ENCODE assay signal across 14 mouse cellular contexts in the genomic region with DNA sequence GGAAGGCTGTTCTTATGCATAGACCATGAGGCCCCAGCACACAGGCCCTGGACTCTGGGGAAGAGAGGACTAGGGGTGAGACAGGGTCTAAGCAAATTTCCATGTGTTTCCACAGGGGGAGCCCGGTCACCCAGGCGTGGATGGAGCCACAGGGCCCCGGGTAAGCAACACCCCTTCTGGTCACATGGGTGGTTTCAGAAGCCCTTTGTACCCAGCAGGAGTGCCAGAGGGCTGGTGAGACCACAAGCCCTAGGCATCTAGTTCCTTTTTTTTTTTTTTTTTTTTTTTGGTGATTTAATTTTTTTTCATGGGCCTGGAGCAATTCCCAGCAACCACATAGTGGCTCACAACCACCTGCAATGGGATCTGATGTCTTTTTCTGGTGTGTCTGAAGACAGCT. TPM values are rescaled to one million over a fixed set of nuclear protein-coding genes. Genes with fewer than 3 reads are reported as not detected.
DNase-seq lines count a peak whose midpoint lies in the region; ATAC-seq and TF ChIP-seq lines count a peak whose summit lies in the region.
"Had no signal": no experiment of that assay in that cellular context is flagged by ENCODE, and none has a peak within 500 bp of the region (broad histone marks: within the 10 kb centered on the region; RNA-seq: fewer than 3 reads in every experiment).

No protein-coding gene starts in this region.

- no peak overlapping the region for H3K4me3 ChIP-seq in liver, adult 2 months (ENCODE audit: insufficient read depth, low read depth, low read length)
- H3K4me3 ChIP-seq in liver, embryonic 11.5 days (ENCODE audit: low read depth, low read length) = no peak overlapping the region
- no peak overlapping the region for H3K4me3 ChIP-seq in kidney, embryonic 14.5 days (ENCODE audit: low read length)

- TF ChIP-seq CTCF in liver, adult 2 months (IDR thresholded peaks at IDR 0.05; ENCODE audit: low read depth, low read length) = no peak; the same call in 1 of the 2 replicates

- no peak overlapping the region for H3K9ac ChIP-seq in liver, adult 2 months (ENCODE audit: low read depth, low read length)
- no peak overlapping the region for H3K9ac ChIP-seq in liver, embryonic 11.5 days (ENCODE audit: low read depth, low read length)
- no peak overlapping the region for H3K9ac ChIP-seq in kidney, embryonic 14.5 days (ENCODE audit: low read depth, low read length)

- WGBS in liver, adult 2 months = 26% methylated on average over 3 of the region's 3 CpGs
- WGBS in liver, embryonic 11.5 days = 33% methylated on average over 3 of the region's 3 CpGs
- 24% methylated on average over 3 of the region's 3 CpGs for WGBS in kidney, embryonic 14.5 days

- no peaks in the 10 kb centered on the region for H3K9me3 ChIP-seq in liver, embryonic 11.5 days (ENCODE audit: control insufficient read depth, low read length)
- H3K9me3 ChIP-seq in kidney, embryonic 14.5 days (ENCODE audit: control insufficient read depth, low read length) = 0 out of 2 replicates have a peak, but pooled peaks cover 2% of the 10 kb centered on the region

- peak; percentile 31 for DNase-seq in liver, adult 2 months (ENCODE audit: extremely low read depth, low read depth, low spot score)
- no peak for DNase-seq in liver, embryonic 11.5 days (ENCODE audit: low spot score)
- DNase-seq in c-Kit-positive CD71-negative TER-119-negative erythroid progenitor cells, embryonic 14.5 days (ENCODE audit: low read depth) = peak; percentile 54
- DNase-seq in right cerebral cortex, postnatal 14 days = no peak
- no peak for DNase-seq in right cerebral cortex, postnatal 4 days
- no peak for DNase-seq in heart, adult 18-20 months
- DNase-seq: cerebellum, postnatal 25 days; heart, postnatal 14 days; lung, postnatal 10 days; spleen, adult 18-20 months; thymus, adult 2 months had no signal

- no peaks in the 10 kb centered on the region for H3K36me3 ChIP-seq in liver, adult 2 months (ENCODE audit: control insufficient read depth, insufficient read depth, low read length)
- H3K36me3 ChIP-seq in liver, embryonic 11.5 days (ENCODE audit: control insufficient read depth, insufficient read depth, low read length) = no peaks in the 10 kb centered on the region
- no peaks in the 10 kb centered on the region for H3K36me3 ChIP-seq in kidney, embryonic 14.5 days (ENCODE audit: control insufficient read depth, insufficient read depth, low read length)

- no peak overlapping the region for H3K4me2 ChIP-seq in liver, embryonic 11.5 days
- no peak overlapping the region for H3K4me2 ChIP-seq in kidney, embryonic 14.5 days (replicated peaks; ENCODE audit: low read depth, low read length)

- H3K4me1 ChIP-seq in liver, adult 2 months (ENCODE audit: control insufficient read depth, insufficient read depth, low read length) = no peaks in the 10 kb centered on the region
- no peaks in the 10 kb centered on the region for H3K4me1 ChIP-seq in liver, embryonic 11.5 days (replicated peaks; ENCODE audit: control insufficient read depth, insufficient read depth, low read length)
- H3K4me1 ChIP-seq in kidney, embryonic 14.5 days (ENCODE audit: control insufficient read depth, insufficient read depth, low read length) = no peaks in the 10 kb centered on the region

- H3K27ac ChIP-seq in liver, adult 2 months (replicated peaks; ENCODE audit: insufficient read depth, low read depth, low read length) = no peak overlapping the region
- H3K27ac ChIP-seq in liver, embryonic 11.5 days (ENCODE audit: low read depth, low read length) = no peak overlapping the region
- no peak overlapping the region for H3K27ac ChIP-seq in kidney, embryonic 14.5 days (ENCODE audit: low read depth, low read length)

- no peaks in the 10 kb centered on the region for H3K79me2 ChIP-seq in liver, adult 2 months (ENCODE audit: control insufficient read depth, insufficient read depth, low read length)

- TF ChIP-seq POLR2A in liver, adult 2 months (IDR thresholded peaks at IDR 0.05; ENCODE audit: extremely low read depth, insufficient read depth, low read length) = no peak

- H3K27me3 ChIP-seq in liver, adult 2 months (ENCODE audit: control insufficient read depth, insufficient read depth, low read length) = no peaks in the 10 kb centered on the region
- H3K27me3 ChIP-seq in liver, embryonic 11.5 days (replicated peaks; ENCODE audit: control insufficient read depth, insufficient read depth, low read length) = no peaks in the 10 kb centered on the region
- H3K27me3 ChIP-seq in kidney, embryonic 14.5 days (ENCODE audit: control insufficient read depth, insufficient read depth, low read length) = no peaks in the 10 kb centered on the region

- no peak; the same call in 1 of the 2 replicates for ATAC-seq in liver, embryonic 11.5 days (replicated peaks; ENCODE audit: low FRiP score)
- peak; percentile 62; the same call in 1 of the 2 replicates for ATAC-seq in kidney, embryonic 14.5 days (ENCODE audit: low FRiP score, low TSS enrichment)
- ATAC-seq in megakaryocyte-erythroid progenitor cell, adult 5-6 weeks (replicated peaks; ENCODE audit: low FRiP score, low TSS enrichment, poor library complexity, severe bottlenecking) = 0 out of 2 replicates have a peak, but pooled peaks have one; percentile 44
- ATAC-seq: activated CD4-positive, CD25-positive, alpha-beta regulatory T cell, adult 4 months had no signal

RNA-seq across cellular contexts. Expression of a gene that starts 19.5 kb away (rescaled TPM):
- 12.7 and 16.5 TPM in 2 replicates for total RNA-seq in liver, adult 2 months (2014; rRNA removed)
- 19.6 and 23.7 TPM in 2 replicates for polyA plus RNA-seq in liver, adult 2 months (2012; rRNA removed)
- polyA plus RNA-seq in liver, embryonic 11.5 days (2014; fragmentation: Nextera tagmentation; extraction: Ambion mirVana) = 28.6 and 29.8 TPM in 2 replicates
- polyA plus RNA-seq in kidney, embryonic 14.5 days (2014; fragmentation: Nextera tagmentation; extraction: Ambion mirVana) = 15.9 and 23.2 TPM in 2 replicates
- total RNA-seq in megakaryocyte-erythroid progenitor cell, adult 5-6 weeks (2014; fragmentation: Nextera tagmentation) = 30.5 and 34.7 TPM in 2 replicates
- total RNA-seq in megakaryocyte-erythroid progenitor cell, adult 5-6 weeks (2017) = 8.8 and 19.9 TPM in 2 replicates
- total RNA-seq in heart, adult 18-20 months (2021) = 1 to 10 TPM; 7.8 to 8.5 TPM

RNA-seq across cellular contexts. Expression of a gene that starts 41.6 kb away (rescaled TPM):
- total RNA-seq in liver, adult 2 months (2014; rRNA removed) = 96.9 and 104 TPM in 2 replicates
- polyA plus RNA-seq in liver, adult 2 months (2012; rRNA removed) = 103 and 105 TPM in 2 replicates
- polyA plus RNA-seq in liver, embryonic 11.5 days (2014; fragmentation: Nextera tagmentation; extraction: Ambion mirVana) = 552 and 577 TPM in 2 replicates
- polyA plus RNA-seq in kidney, embryonic 14.5 days (2014; fragmentation: Nextera tagmentation; extraction: Ambion mirVana) = 628 and 680 TPM in 2 replicates
- 644 and 702 TPM in 2 replicates for total RNA-seq in megakaryocyte-erythroid progenitor cell, adult 5-6 weeks (2014; fragmentation: Nextera tagmentation)
- 1,394 and 1,753 TPM in 2 replicates for total RNA-seq in megakaryocyte-erythroid progenitor cell, adult 5-6 weeks (2017)
- 100 to 1,000 TPM; 132 to 133 TPM for total RNA-seq in heart, adult 18-20 months (2021)

RNA-seq across cellular contexts. Expression of a gene that starts 54.5 kb away (rescaled TPM):
- 26.4 and 29.4 TPM in 2 replicates for total RNA-seq in liver, adult 2 months (2014; rRNA removed)
- polyA plus RNA-seq in liver, adult 2 months (2012; rRNA removed) = 31.4 and 33.8 TPM in 2 replicates
- polyA plus RNA-seq in liver, embryonic 11.5 days (2014; fragmentation: Nextera tagmentation; extraction: Ambion mirVana) = 347 and 349 TPM in 2 replicates
- polyA plus RNA-seq in kidney, embryonic 14.5 days (2014; fragmentation: Nextera tagmentation; extraction: Ambion mirVana) = 211 and 264 TPM in 2 replicates
- total RNA-seq in megakaryocyte-erythroid progenitor cell, adult 5-6 weeks (2014; fragmentation: Nextera tagmentation) = 285 and 292 TPM in 2 replicates
- 141 and 176 TPM in 2 replicates for total RNA-seq in megakaryocyte-erythroid progenitor cell, adult 5-6 weeks (2017)
- total RNA-seq in heart, adult 18-20 months (2021) = 10 to 100 TPM; 21.8 to 23.6 TPM

Comparison
In these comparisons a context has a peak if more than half of its experiments do, and no peak if none do; other contexts are left out.
1. DNase-seq: peak in liver, adult 2 months (single experiment) and c-Kit-positive CD71-negative TER-119-negative erythroid progenitor cells, embryonic 14.5 days (single experiment); none in liver, embryonic 11.5 days (single experiment), right cerebral cortex, postnatal 14 days (single experiment), right cerebral cortex, postnatal 4 days (single experiment) and heart, adult 18-20 months (0 of 2).